Mouse (Mus musculus): Measurements from ENCODE around the gene Spata16.
"Not testable (repeated sequence)": the region's sequence is repeated elsewhere in the genome, so short reads cannot be mapped to it uniquely, and the experiment has no call there.

The Spata16 gene

GRCm38 (mm10) chr3:26637402-26637801 lies at the start of gene Spata16:
Gene Spata16 (plus strand): TSS chr3:26637620.
- DNase-seq: no peak

- DNase-seq: no peak
These were observed 32.6 kb upstream of the Spata16 start for GRCm38 (mm10) chr3:26604861-26605260.

GRCm38 (mm10) chr3:26608531-26608930 lies 28.9 kb upstream of the Spata16 start:
- DNase-seq: no peak

- no peak for DNase-seq
These were observed 1.8 kb downstream of the Spata16 start for GRCm38 (mm10) chr3:26639214-26639613.

- no peak for DNase-seq
These were observed 2.4 kb downstream of the Spata16 start for GRCm38 (mm10) chr3:26639851-26640250.

- no peak for DNase-seq
These were observed 3.1 kb downstream of the Spata16 start for GRCm38 (mm10) chr3:26640321-26641075.

GRCm38 (mm10) chr3:26641351-26642249 lies 4.2 kb downstream of the Spata16 start:
- DNase-seq: no peak

- no peak for DNase-seq
These were observed 6.7 kb downstream of the Spata16 start for GRCm38 (mm10) chr3:26644136-26644535.

GRCm38 (mm10) chr3:26646834-26647233 lies 9.4 kb downstream of the Spata16 start:
- no peak for DNase-seq

- DNase-seq: no peak
These were observed 48.4 kb downstream of the Spata16 start for GRCm38 (mm10) chr3:26685832-26686231.

GRCm38 (mm10) chr3:26709492-26709891 lies 72.1 kb downstream of the Spata16 start:
- DNase-seq: not testable (repeated sequence)

- no peak for DNase-seq
These were observed 90.1 kb downstream of the Spata16 start for GRCm38 (mm10) chr3:26727526-26727925.

GRCm38 (mm10) chr3:26750492-26750891 lies 113.1 kb downstream of the Spata16 start:
- no peak for DNase-seq

GRCm38 (mm10) chr3:26752441-26752840 lies 115.0 kb downstream of the Spata16 start:
- no peak for DNase-seq

- no peak for DNase-seq
These were observed 156.1 kb downstream of the Spata16 start for GRCm38 (mm10) chr3:26793334-26794101.

- no peak for DNase-seq
These were observed 158.6 kb downstream of the Spata16 start for GRCm38 (mm10) chr3:26795851-26796538.

- no peak for DNase-seq
These were observed 159.5 kb downstream of the Spata16 start for GRCm38 (mm10) chr3:26796954-26797353.

- DNase-seq: no peak
These were observed 176.9 kb downstream of the Spata16 start for GRCm38 (mm10) chr3:26814307-26814706.

GRCm38 (mm10) chr3:26815764-26816163 lies 178.3 kb downstream of the Spata16 start:
- no peak for DNase-seq

- DNase-seq: no peak
These were observed 182.0 kb downstream of the Spata16 start for GRCm38 (mm10) chr3:26819398-26819797.

- no peak for DNase-seq
These were observed 189.8 kb downstream of the Spata16 start for GRCm38 (mm10) chr3:26826958-26827839.
